Mouse (Mus musculus) forebrain, embryonic 16.5 days (tissue): Measurements from ENCODE around the gene Adgrb3. TPM values are rescaled to one million over a fixed set of nuclear protein-coding genes. Genes with fewer than 3 reads are reported as not detected.

Source experiments
- ATAC-seq: fragments of 200-750 bp; cut with Nextera tagmentation; 2 replicates; pipeline ENCODE4 v1.8.0; 2017; ENCODE audit warnings: mild to moderate bottlenecking, moderate library complexity
- H3K27ac ChIP-seq: fragments of 300-500 bp; sonication (generic); 2 replicates; pipeline ENCODE4 v1.5.1; 2014; ENCODE audit warnings: low read length, control low read depth
- H3K27me3 ChIP-seq: fragments of 300-500 bp; sonication (generic); replicated peaks from 2 replicates; pipeline ENCODE4 v1.6.1; 2014; ENCODE audit warnings: low read length; ENCODE audit not compliant: control insufficient read depth, insufficient read depth
- H3K36me3 ChIP-seq: fragments of 300-500 bp; sonication (generic); 2 replicates; pipeline ENCODE4 v1.6.1; 2014; ENCODE audit not compliant: control insufficient read depth, insufficient read depth
- H3K4me1 ChIP-seq: fragments of 300-500 bp; sonication (generic); replicated peaks from 2 replicates; pipeline ENCODE4 v1.6.1; 2014; ENCODE audit warnings: low read length; ENCODE audit not compliant: control insufficient read depth, insufficient read depth
- H3K4me2 ChIP-seq: fragments of 300-500 bp; sonication (generic); 2 replicates; pipeline ENCODE4 v1.6.1; 2014; ENCODE audit warnings: mild to moderate bottlenecking, low read length, control low read depth
- H3K4me3 ChIP-seq: fragments of 300-500 bp; sonication (generic); replicated peaks from 2 replicates; pipeline ENCODE4 v1.5.1; 2014; ENCODE audit warnings: mild to moderate bottlenecking, low read length, control low read depth
- H3K9ac ChIP-seq: fragments of 300-500 bp; sonication (generic); replicated peaks from 2 replicates; pipeline ENCODE4 v1.6.1; 2014; ENCODE audit warnings: low read depth, low read length, control low read depth
- H3K9me3 ChIP-seq: fragments of 300-500 bp; sonication (generic); 2 replicates; pipeline ENCODE4 v1.6.1; 2016; ENCODE audit warnings: low read length; ENCODE audit not compliant: control insufficient read depth
- WGBS: fragments of 180-500 bp; shearing (Covaris S2); extraction: QIAGEN DNeasy Blood & Tissue Kit; methylation state at CpG from one replicate; pipeline ENCODE4 v1.1.7; 2014; 5-methylcytosine and 5-hydroxymethylcytosine counted together
- polyA plus RNA-seq: library from polyadenylated mRNA; unstranded; fragments of >200 nt; fragmentation: Nextera tagmentation; extraction: Ambion mirVana; gene quantifications from 2 replicates; pipeline ENCODE4 v1.2.1, GENCODE M21; 2015

The Adgrb3 gene
- polyA plus RNA-seq, 1 experiment from 2014 or later: 61.3 TPM

DNA sequence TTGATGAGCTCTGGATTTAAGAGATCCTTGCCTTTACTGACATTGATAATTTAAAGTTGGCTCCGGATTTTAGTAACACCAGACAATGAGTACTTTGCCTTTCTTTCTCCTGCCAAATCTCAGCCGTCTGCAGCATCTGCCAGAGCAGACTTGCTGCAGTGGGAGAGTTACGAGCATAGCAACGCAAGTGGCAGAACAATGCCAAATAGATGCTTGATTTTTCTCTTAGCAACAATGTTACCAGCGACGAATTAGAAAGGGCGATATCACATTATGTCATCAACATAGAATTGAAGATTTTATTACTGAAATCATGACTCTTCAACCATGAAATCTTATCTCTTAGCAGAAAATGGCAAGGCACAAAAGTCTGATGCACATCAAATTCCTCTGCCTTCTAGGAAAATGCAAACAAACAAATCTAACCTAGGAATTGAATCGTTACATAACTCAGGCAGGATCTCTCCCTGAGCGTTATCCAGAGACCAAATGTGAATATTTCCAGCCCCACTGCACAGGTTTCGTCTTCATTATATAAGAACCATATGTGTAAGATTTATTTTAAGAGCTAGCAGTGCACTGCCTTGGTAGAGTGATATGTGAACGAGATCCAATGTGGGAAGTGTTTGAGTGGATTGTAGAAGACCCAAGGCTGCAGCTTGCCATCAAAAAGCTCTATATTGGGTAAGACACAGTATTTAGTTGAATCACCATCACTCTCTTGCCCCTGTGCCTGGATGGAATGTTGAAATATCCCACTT is 663.3 kb downstream of the Adgrb3 start:
- WGBS: 40% methylated on average over 11 of the region's 11 CpGs
- Histone ChIP-seq H3K4me3 (no peak overlapping the region), H3K4me1 (peaks cover 9% of the 10 kb centered on the region; the same call in 1 of the 2 replicates), H3K9me3 (no peaks in the 10 kb centered on the region), H3K9ac (no peak overlapping the region), H3K27me3 (no peaks in the 10 kb centered on the region), H3K4me2 (peak overlapping the region; percentile 29), H3K27ac (peak overlapping the region; percentile 81), H3K36me3 (no peaks in the 10 kb centered on the region)
- peak; percentile 85 for ATAC-seq

DNA sequence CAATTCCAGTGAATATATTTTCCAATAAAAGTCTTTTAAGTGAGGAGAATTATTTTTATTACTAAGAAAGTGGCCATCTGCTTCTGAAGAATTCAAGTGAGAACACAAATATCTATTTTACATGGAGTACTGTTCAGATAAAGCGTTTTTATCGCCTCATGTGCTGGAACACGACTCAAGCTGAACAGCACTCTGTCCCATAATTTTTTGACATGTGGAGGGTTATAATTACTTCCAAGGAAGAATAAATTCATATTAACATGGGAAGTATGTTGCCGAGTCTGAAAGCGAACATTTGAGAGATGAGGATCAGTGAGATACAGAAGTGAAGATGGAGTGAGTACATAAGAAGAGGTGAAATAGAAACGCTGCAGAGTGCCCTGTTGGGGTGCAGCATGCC is 665.9 kb downstream of the Adgrb3 start:
- Histone ChIP-seq H3K4me1 (peaks cover 9% of the 10 kb centered on the region; the same call in 1 of the 2 replicates), H3K9ac (no peak overlapping the region), H3K27ac (no peak overlapping the region), H3K4me3 (no peak overlapping the region), H3K36me3 (no peaks in the 10 kb centered on the region), H3K27me3 (no peaks in the 10 kb centered on the region), H3K9me3 (no peaks in the 10 kb centered on the region), H3K4me2 (no peak overlapping the region)
- 71% methylated on average over 6 of the region's 6 CpGs for WGBS
- ATAC-seq: peak; percentile 60

DNA sequence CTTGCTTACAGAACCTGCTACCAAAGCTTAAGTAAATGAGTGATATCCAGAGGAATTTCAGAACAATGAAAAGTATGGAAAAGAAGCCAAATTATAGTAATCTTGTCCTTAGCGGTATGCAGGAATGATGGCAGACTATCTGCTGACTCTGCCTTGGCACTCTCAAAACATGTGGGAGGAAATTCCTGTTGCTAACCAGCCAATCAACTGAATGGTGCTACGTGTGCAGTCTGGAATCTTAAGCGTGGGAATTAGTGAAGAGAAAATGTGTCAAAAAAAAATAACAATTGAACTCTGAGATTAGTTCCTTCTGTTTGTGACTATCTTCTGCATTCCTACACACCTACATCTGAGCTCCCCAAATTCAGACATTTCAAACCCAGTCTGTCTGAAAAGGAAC is 683.3 kb downstream of the Adgrb3 start:
- H3K4me2 ChIP-seq: no peak overlapping the region
- no peak overlapping the region for H3K4me3 ChIP-seq
- no peak overlapping the region for H3K9ac ChIP-seq
- no peaks in the 10 kb centered on the region for H3K27me3 ChIP-seq
- WGBS: 81% methylated on average over 3 of the region's 3 CpGs
- no peaks in the 10 kb centered on the region for H3K4me1 ChIP-seq
- no peaks in the 10 kb centered on the region for H3K9me3 ChIP-seq
- no peak for ATAC-seq
- no peaks in the 10 kb centered on the region for H3K36me3 ChIP-seq
- H3K27ac ChIP-seq: no peak overlapping the region

- Histone ChIP-seq H3K9ac (no peak overlapping the region), H3K4me3 (no peak overlapping the region), H3K4me1 (peaks cover 3% of the 10 kb centered on the region; the same call in 1 of the 2 replicates), H3K9me3 (no peaks in the 10 kb centered on the region), H3K36me3 (no peaks in the 10 kb centered on the region), H3K27ac (peak overlapping the region; percentile 16; the same call in 1 of the 2 replicates), H3K4me2 (no peak overlapping the region), H3K27me3 (no peaks in the 10 kb centered on the region)
- WGBS: 23% methylated on average over 4 of the region's 4 CpGs
- peak; percentile 36; the same call in 1 of the 2 replicates for ATAC-seq
These were observed 697.2 kb downstream of the Adgrb3 start for GRCm38 (mm10) chr1:25132150-25132824.

DNA sequence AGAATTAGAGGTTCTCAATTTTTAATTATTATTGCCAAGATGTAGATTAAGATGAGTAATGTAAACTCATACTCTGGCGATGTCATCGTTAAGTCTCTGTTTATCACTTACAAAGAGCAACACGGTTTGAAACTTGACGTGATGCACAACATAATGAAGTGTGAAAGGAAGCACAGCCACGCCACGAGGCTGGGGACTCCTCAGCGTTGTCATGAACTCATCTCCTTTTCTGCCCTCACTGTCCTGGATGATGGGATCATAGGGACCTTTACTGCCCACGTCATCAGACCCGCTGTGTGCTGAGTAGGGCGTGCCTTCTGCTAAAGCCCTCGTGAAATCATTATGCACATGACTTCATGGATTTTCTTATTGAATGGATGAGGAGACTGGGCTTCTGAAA is 714.0 kb downstream of the Adgrb3 start:
- H3K4me3 ChIP-seq: no peak overlapping the region
- H3K36me3 ChIP-seq: no peaks in the 10 kb centered on the region
- no peak overlapping the region for H3K27ac ChIP-seq
- no peaks in the 10 kb centered on the region for H3K9me3 ChIP-seq
- H3K9ac ChIP-seq: no peak overlapping the region
- H3K27me3 ChIP-seq: no peaks in the 10 kb centered on the region
- no peak overlapping the region for H3K4me2 ChIP-seq
- no peaks in the 10 kb centered on the region for H3K4me1 ChIP-seq
- WGBS: 70% methylated on average over 11 of the region's 11 CpGs
- no peak for ATAC-seq

DNA sequence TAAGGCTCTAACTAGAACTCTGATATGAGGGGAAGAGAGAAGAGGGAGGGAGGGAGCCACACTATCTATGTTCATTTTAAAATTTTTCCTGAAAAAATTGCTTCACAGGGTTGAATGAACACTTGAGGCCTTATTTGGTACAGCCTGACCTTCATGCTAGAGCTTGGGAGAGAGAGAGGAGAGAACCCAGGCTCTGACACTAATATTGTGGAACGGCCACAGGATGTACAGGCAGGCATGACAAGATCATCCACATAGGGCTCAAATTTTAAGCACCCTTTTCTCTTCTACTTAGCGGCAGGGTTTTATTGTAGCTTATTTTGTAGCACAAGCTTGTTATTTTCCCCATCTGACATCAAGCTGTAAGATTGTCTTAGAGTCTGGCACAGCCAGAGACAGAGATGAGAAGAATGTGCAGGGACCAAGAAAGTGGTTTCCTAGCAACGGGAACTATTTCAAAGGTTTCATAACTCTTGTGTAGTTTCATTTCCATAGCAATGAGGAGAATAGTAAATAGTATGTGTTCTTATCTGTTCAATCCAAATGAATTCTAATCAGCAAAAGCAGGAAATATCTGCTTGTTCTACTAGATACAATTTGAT is 721.9 kb downstream of the Adgrb3 start:
- Histone ChIP-seq H3K27ac (peak overlapping the region; percentile 57), H3K27me3 (no peaks in the 10 kb centered on the region), H3K4me1 (peaks cover 21% of the 10 kb centered on the region), H3K9me3 (no peaks in the 10 kb centered on the region), H3K36me3 (no peaks in the 10 kb centered on the region), H3K4me3 (no peak overlapping the region), H3K4me2 (no peak overlapping the region), H3K9ac (no peak overlapping the region)
- 27% methylated on average over 3 of the region's 3 CpGs for WGBS
- peak; percentile 82 for ATAC-seq

- Histone ChIP-seq H3K4me3 (no peak overlapping the region), H3K9me3 (no peaks in the 10 kb centered on the region), H3K27ac (peak overlapping the region; percentile 57; the same call in 1 of the 2 replicates), H3K9ac (no peak overlapping the region), H3K4me2 (no peak overlapping the region), H3K4me1 (peaks cover 21% of the 10 kb centered on the region), H3K27me3 (no peaks in the 10 kb centered on the region), H3K36me3 (no peaks in the 10 kb centered on the region)
- 73% methylated on average over 6 of the region's 6 CpGs for WGBS
- no peak for ATAC-seq
These were observed 722.8 kb downstream of the Adgrb3 start for GRCm38 (mm10) chr1:25106679-25107078.

GRCm38 (mm10) chr1:25105367-25105766 is 724.1 kb downstream of the Adgrb3 start:
- Histone ChIP-seq H3K27ac (no peak overlapping the region; the same call in 1 of the 2 replicates), H3K27me3 (no peaks in the 10 kb centered on the region), H3K9ac (no peak overlapping the region), H3K4me3 (no peak overlapping the region), H3K36me3 (no peaks in the 10 kb centered on the region; the same call in 1 of the 2 replicates), H3K9me3 (no peaks in the 10 kb centered on the region), H3K4me2 (no peak overlapping the region), H3K4me1 (peaks cover 21% of the 10 kb centered on the region)
- 44% methylated on average over 4 of the region's 4 CpGs for WGBS
- ATAC-seq: peak; percentile 83

- ATAC-seq: no peak
- Histone ChIP-seq H3K27me3 (no peaks in the 10 kb centered on the region), H3K36me3 (no peaks in the 10 kb centered on the region), H3K27ac (no peak overlapping the region), H3K9ac (no peak overlapping the region), H3K4me3 (no peak overlapping the region), H3K9me3 (no peaks in the 10 kb centered on the region), H3K4me2 (no peak overlapping the region), H3K4me1 (peaks cover 14% of the 10 kb centered on the region)
- WGBS: 2% methylated on average over 5 of the region's 5 CpGs
These were observed 741.3 kb downstream of the Adgrb3 start for GRCm38 (mm10) chr1:25088010-25088719.
